ENCODE assay signal across 10 mouse cellular contexts in the genomic region with DNA sequence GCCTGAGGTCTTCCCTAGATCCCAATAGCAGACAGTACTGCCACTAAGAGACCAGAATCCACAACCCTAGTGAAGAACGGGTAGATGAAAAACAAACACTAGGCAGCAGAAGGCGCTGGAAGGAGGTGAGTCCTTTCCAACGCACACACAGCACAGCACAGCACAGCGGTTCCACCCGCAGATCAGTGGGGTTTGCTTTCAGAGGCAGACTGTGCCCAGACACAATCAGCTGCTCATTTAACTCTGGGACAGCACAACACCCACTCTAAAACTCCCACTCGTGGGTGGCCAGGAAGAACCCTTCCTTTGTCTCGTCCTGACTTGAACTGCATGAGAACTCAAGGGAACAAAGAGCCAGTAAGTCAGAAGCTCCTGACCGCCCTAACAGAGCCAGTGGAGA. TPM values are rescaled to one million over a fixed set of nuclear protein-coding genes. Genes with fewer than 3 reads are reported as not detected.
DNase-seq lines count a peak whose midpoint lies in the region; ATAC-seq and TF ChIP-seq lines count a peak whose summit lies in the region.
"Had no signal": no experiment of that assay in that cellular context is flagged by ENCODE, and none has a peak within 500 bp of the region (broad histone marks: within the 10 kb centered on the region; RNA-seq: fewer than 3 reads in every experiment).

No protein-coding gene starts in this region.

- no peaks in the 10 kb centered on the region for H3K9me3 ChIP-seq in forebrain, embryonic 16.5 days (ENCODE audit: control insufficient read depth, low read length)
- no peaks in the 10 kb centered on the region for H3K9me3 ChIP-seq in forebrain, embryonic 14.5 days (replicated peaks; ENCODE audit: control insufficient read depth, low read length)
- H3K9me3 ChIP-seq in liver, embryonic 12.5 days (replicated peaks): no peaks in the 10 kb centered on the region

- intact Hi-C loops in left cerebral cortex, postnatal 36 days (cut with DNase I): loop anchor here (2.0 kb wide), 2 partner anchors 60 to 114 kb away; no protein-coding TSS in a partner anchor
- intact Hi-C loops in left cerebral cortex, postnatal 4 days (cut with DNase I): no loop called here

- H3K36me3 ChIP-seq in forebrain, embryonic 16.5 days (ENCODE audit: control insufficient read depth, insufficient read depth): no peaks in the 10 kb centered on the region
- no peaks in the 10 kb centered on the region for H3K36me3 ChIP-seq in forebrain, embryonic 14.5 days (ENCODE audit: control insufficient read depth, insufficient read depth, low read length)
- 0 out of 2 replicates have a peak, but pooled peaks cover 4% of the 10 kb centered on the region for H3K36me3 ChIP-seq in liver, embryonic 12.5 days

- TF ChIP-seq CTCF in bone marrow macrophage, adult 2 months (IDR thresholded peaks at IDR 0.05; ENCODE audit: low read depth, low read length): no peak

- H3K27me3 ChIP-seq in forebrain, embryonic 16.5 days (replicated peaks; ENCODE audit: control insufficient read depth, insufficient read depth, low read length): no peaks in the 10 kb centered on the region
- no peaks in the 10 kb centered on the region for H3K27me3 ChIP-seq in forebrain, embryonic 14.5 days (replicated peaks; ENCODE audit: control insufficient read depth, insufficient read depth, low read length)
- no peaks in the 10 kb centered on the region for H3K27me3 ChIP-seq in liver, embryonic 12.5 days (replicated peaks)

- 0 out of 2 replicates have a peak, but pooled peaks have one; percentile 16 for ATAC-seq in forebrain, embryonic 16.5 days
- no peak for ATAC-seq in forebrain, embryonic 14.5 days
- no peak for ATAC-seq in liver, embryonic 12.5 days

- H3K4me2 ChIP-seq in forebrain, embryonic 16.5 days (ENCODE audit: low read length): no peak overlapping the region
- no peak overlapping the region for H3K4me2 ChIP-seq in forebrain, embryonic 14.5 days (ENCODE audit: low read length)
- H3K4me2 ChIP-seq in liver, embryonic 12.5 days: peak overlapping the region; percentile 8; the same call in 1 of the 2 replicates

- WGBS in forebrain, embryonic 16.5 days: 15% methylated on average over 8 of the region's 8 CpGs
- WGBS in forebrain, embryonic 14.5 days: 10% methylated on average over 8 of the region's 8 CpGs
- WGBS in liver, embryonic 12.5 days (ENCODE audit: insufficient replicate concordance): 21% methylated on average over 8 of the region's 8 CpGs

- TF ChIP-seq POLR2A in bone marrow macrophage, adult 2 months (IDR thresholded peaks at IDR 0.05; ENCODE audit: borderline replicate concordance, low read depth, low read length): no peak

- DNase-seq in forebrain, embryonic 14.5 days (ENCODE audit: low spot score): no peak
- DNase-seq in left cerebral cortex, postnatal 36 days (ENCODE audit: low spot score in 2 of 2): peak; percentile 47 to 56
- DNase-seq in left cerebral cortex, postnatal 4 days: no peak
- no peak for DNase-seq in ovary, postnatal 36 days (ENCODE audit: low spot score)
- DNase-seq in frontal cortex, postnatal 10 days (ENCODE audit: low spot score in 2 of 2): no peak

- H3K4me1 ChIP-seq in forebrain, embryonic 16.5 days (replicated peaks; ENCODE audit: control insufficient read depth, insufficient read depth, low read length): peaks cover 26% of the 10 kb centered on the region
- peaks cover 16% of the 10 kb centered on the region for H3K4me1 ChIP-seq in forebrain, embryonic 14.5 days (ENCODE audit: control insufficient read depth, insufficient read depth, low read length)
- H3K4me1 ChIP-seq in bone marrow macrophage, adult 2 months (ENCODE audit: control insufficient read depth, insufficient read depth, low read length): peaks cover 38% of the 10 kb centered on the region
- H3K4me1 ChIP-seq in liver, embryonic 12.5 days: peaks cover 56% of the 10 kb centered on the region

- H3K4me3 ChIP-seq in forebrain, embryonic 16.5 days (replicated peaks; ENCODE audit: low read length): no peak overlapping the region
- H3K4me3 ChIP-seq in forebrain, embryonic 14.5 days (ENCODE audit: low read depth, low read length): no peak overlapping the region
- H3K4me3 ChIP-seq in bone marrow macrophage, adult 2 months (ENCODE audit: insufficient read depth, low read length): no peak overlapping the region
- H3K4me3 ChIP-seq in liver, embryonic 12.5 days: no peak overlapping the region

- H3K27ac ChIP-seq in forebrain, embryonic 16.5 days (ENCODE audit: low read length): no peak overlapping the region
- no peak overlapping the region for H3K27ac ChIP-seq in forebrain, embryonic 14.5 days (ENCODE audit: low read depth, low read length)
- H3K27ac ChIP-seq in bone marrow macrophage, adult 2 months (ENCODE audit: insufficient read depth, low read depth, low read length): peak overlapping the region; percentile 29
- peak overlapping the region; percentile 51 for H3K27ac ChIP-seq in liver, embryonic 12.5 days

- H3K9ac ChIP-seq in forebrain, embryonic 16.5 days (replicated peaks; ENCODE audit: low read depth, low read length): no peak overlapping the region
- H3K9ac ChIP-seq in forebrain, embryonic 14.5 days (ENCODE audit: low read length): no peak overlapping the region
- peak overlapping the region; percentile 39; the same call in 1 of the 2 replicates for H3K9ac ChIP-seq in liver, embryonic 12.5 days

RNA-seq across cellular contexts. Expression of a gene that starts 20.6 kb away (rescaled TPM):
- polyA plus RNA-seq in forebrain, embryonic 16.5 days (2015; fragmentation: Nextera tagmentation; extraction: Ambion mirVana): 0.21 and 0.84 TPM in 2 replicates
- polyA plus RNA-seq in forebrain, embryonic 14.5 days (2014; fragmentation: Nextera tagmentation; extraction: Ambion mirVana): 0.35 and 0.95 TPM in 2 replicates
- under 1 TPM in 1 of 2 experiments, not detected in 1; 0.25 TPM for total RNA-seq in left cerebral cortex, postnatal 36 days (2021)
- total RNA-seq in left cerebral cortex, postnatal 4 days (2021): under 1 TPM in 1 of 2 experiments, not detected in 1; 0.24 TPM
- polyA plus RNA-seq in bone marrow macrophage, adult 2 months (2012; ENCODE audit: insufficient read depth, insufficient read length, missing spikeins): not detected in 2 replicates
- polyA plus RNA-seq in liver, embryonic 12.5 days (2016; fragmentation: Nextera tagmentation; extraction: Ambion mirVana): 0.08 and 0.21 TPM in 2 replicates
- total RNA-seq: left cerebral cortex, postnatal 14 days had no signal

RNA-seq across cellular contexts. Expression of a gene that starts 21.0 kb away (rescaled TPM):
- 78.4 and 82.1 TPM in 2 replicates for polyA plus RNA-seq in forebrain, embryonic 16.5 days (2015; fragmentation: Nextera tagmentation; extraction: Ambion mirVana)
- 49.7 and 50.3 TPM in 2 replicates for polyA plus RNA-seq in forebrain, embryonic 14.5 days (2014; fragmentation: Nextera tagmentation; extraction: Ambion mirVana)
- total RNA-seq in left cerebral cortex, postnatal 36 days (2021): 100 to 1,000 TPM; 120 to 133 TPM
- 100 to 1,000 TPM; 109 to 117 TPM for total RNA-seq in left cerebral cortex, postnatal 4 days (2021)
- 30.6 and 35.0 TPM in 2 replicates for polyA plus RNA-seq in bone marrow macrophage, adult 2 months (2012; ENCODE audit: insufficient read depth, insufficient read length, missing spikeins)
- polyA plus RNA-seq in liver, embryonic 12.5 days (2016; fragmentation: Nextera tagmentation; extraction: Ambion mirVana): 20.9 and 21.7 TPM in 2 replicates

RNA-seq across cellular contexts. Expression of a gene that starts 50.7 kb away (rescaled TPM):
- 0.08 TPM in 1 of 2 replicates, not detected in the other for polyA plus RNA-seq in forebrain, embryonic 16.5 days (2015; fragmentation: Nextera tagmentation; extraction: Ambion mirVana)
- polyA plus RNA-seq in forebrain, embryonic 14.5 days (2014; fragmentation: Nextera tagmentation; extraction: Ambion mirVana): 0.05 TPM in 1 of 2 replicates, not detected in the other
- 1 to 10 TPM in 1 of 2 experiments, under 1 TPM in 1; 0.72 to 1.2 TPM for total RNA-seq in left cerebral cortex, postnatal 36 days (2021)
- total RNA-seq in left cerebral cortex, postnatal 4 days (2021): under 1 TPM; 0.08 TPM
- not detected in 2 replicates for polyA plus RNA-seq in bone marrow macrophage, adult 2 months (2012; ENCODE audit: insufficient read depth, insufficient read length, missing spikeins)
- polyA plus RNA-seq in liver, embryonic 12.5 days (2016; fragmentation: Nextera tagmentation; extraction: Ambion mirVana): 0.17 and 0.21 TPM in 2 replicates
- total RNA-seq: neutrophil, adult 5-6 weeks had no signal

Comparison
In these comparisons a context has a peak if more than half of its experiments do, and no peak if none do; other contexts are left out.
1. DNase-seq: peak in left cerebral cortex, postnatal 36 days (2 of 2); none in forebrain, embryonic 14.5 days (single experiment), left cerebral cortex, postnatal 4 days (single experiment), ovary, postnatal 36 days (single experiment) and frontal cortex, postnatal 10 days (0 of 2).
2. H3K27ac ChIP-seq: peak in bone marrow macrophage, adult 2 months (single experiment) and liver, embryonic 12.5 days (single experiment); none in forebrain, embryonic 16.5 days (single experiment) and forebrain, embryonic 14.5 days (single experiment).